Mouse (Mus musculus) layer of hippocampus, postnatal 10 days (tissue): ENCODE results near the gene Pafah1b3. TPM values are rescaled to one million over a fixed set of nuclear protein-coding genes. Genes with fewer than 3 reads are reported as not detected.
"Not testable (repeated sequence)": the region's sequence is repeated elsewhere in the genome, so short reads cannot be mapped to it uniquely, and the experiment has no call there.

Experiments
- DNase-seq, 2 experiments: peaks; one replicate each; pipeline ENCODE4 v3.0.0; 2021; ENCODE audit warnings: low spot score in 2 of 2
- total RNA-seq, 2 experiments: library from RNA; stranded (reverse); gene quantifications; 2 replicates each; pipeline ENCODE4 v1.2.3; 2021

Pafah1b3 gene
- total RNA-seq, 2 experiments from 2014 or later, result 63.0 to 67.6 TPM

GRCm38 (mm10) chr7:25269545-25270271 is 28.1 kb downstream of the Pafah1b3 start:
- DNase-seq, result peak; percentile 9 to 12

- DNase-seq, result no peak
Measured at GRCm38 (mm10) chr7:25269029-25269428, 28.8 kb downstream of the Pafah1b3 start.

DNA sequence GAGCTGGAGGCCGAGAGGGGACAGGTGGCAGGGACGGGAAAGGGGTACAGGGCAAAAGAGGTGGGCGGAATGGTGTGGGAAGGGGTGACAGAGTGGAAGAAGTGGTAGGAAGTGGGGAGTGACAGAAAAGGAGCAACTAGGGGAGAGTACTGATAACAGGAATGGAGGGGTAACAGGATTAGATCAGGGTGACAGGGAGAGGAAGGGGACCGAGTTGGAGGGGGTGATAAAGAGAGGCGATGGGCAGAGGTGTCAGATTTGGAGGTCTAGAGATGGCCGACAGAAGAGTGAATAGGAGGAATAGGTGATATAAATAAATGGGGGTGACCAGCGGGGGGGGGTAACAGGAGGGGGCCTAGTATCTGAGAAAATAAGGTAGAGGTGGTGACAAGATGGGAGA is 29.2 kb downstream of the Pafah1b3 start:
- no peak for DNase-seq

DNA sequence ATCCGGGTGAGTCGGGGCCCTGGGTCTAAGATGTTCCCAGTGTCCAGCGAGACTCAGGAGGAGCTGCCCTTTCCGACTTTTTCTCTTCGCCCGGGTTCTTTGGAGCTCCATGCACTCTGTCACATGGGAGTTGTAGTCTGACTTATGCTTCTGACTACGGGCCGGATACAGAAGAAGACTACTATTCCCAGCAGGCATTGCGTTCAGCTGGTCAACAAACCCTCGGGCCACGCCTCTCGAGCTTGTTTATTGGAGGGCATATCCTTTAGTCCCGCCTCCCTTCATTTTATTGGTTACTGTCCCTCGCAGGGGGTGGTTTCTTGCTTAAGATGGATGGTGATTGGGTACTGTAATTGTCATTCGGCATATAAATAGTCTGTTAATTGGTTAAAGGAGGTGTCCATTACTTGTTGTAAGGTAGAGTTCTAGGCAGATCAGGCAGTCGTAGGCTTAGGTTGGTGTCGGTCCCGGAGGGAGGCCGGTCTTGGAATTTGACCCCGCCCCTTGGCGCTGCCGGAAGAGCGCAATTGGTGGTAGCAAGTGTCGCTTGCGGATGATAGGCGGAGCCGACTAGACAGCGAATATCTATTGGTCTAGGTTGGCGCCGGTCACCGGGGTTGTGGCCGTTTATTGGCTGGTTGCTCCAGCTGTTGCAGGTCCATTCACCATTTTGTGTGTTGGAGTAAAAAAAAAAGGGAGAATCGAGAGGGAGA is 29.9 kb downstream of the Pafah1b3 start:
- DNase-seq, result peak; percentile 97 to 99

DNA sequence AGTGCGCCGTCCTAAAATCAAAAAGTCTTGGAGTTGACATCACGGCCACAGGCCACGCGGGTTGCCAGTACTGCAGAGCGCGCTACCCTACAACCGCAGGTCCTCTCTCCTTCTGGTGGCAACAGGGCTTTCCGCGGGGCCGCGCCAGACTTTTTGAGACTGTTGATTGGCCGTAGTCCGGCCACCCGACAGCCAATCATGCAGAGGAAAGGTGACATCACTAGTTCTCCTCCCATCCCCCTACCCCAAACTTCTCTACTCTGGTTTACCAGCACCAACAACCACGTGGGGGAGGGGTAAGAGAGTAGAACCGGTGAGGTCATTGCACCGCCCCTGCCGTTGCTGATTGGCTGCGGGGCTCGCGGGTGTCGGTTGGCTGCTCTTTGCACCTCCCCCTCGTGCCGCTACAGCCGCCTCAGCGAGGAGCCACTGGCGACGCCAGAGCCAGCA is 30.5 kb downstream of the Pafah1b3 start, which contains the start of gene Cic:
TSS of gene Cic (plus strand) at position 404 of the 450 bp plus-strand sequence.
- DNase-seq, result peak; percentile 98

GRCm38 (mm10) chr7:25266180-25266962 is 31.4 kb downstream of the Pafah1b3 start:
- no peak for DNase-seq

GRCm38 (mm10) chr7:25265743-25266142 is 32.0 kb downstream of the Pafah1b3 start:
- not testable (repeated sequence) for DNase-seq

- no peak for DNase-seq
Measured at GRCm38 (mm10) chr7:25263968-25264870, 33.6 kb downstream of the Pafah1b3 start.

DNA sequence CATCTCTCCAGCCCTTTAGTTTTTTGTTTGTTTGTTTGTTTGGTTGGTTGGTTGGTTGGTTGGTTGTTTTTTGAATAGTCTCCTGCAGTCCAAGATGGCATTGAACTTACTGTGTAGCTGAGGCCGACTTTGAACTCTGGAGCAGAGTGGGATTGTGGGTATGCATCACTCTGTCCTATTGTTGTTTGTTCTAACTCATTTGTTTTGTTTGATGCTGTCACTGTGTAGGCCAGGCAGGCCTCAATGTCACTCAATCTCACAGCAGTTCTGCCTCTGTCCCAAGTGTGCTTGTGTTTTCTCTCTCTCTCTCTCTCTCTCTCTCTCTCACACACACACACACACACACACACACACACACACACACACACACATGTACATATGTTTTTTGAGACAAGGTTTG is 35.9 kb downstream of the Pafah1b3 start:
- DNase-seq, result no peak

GRCm38 (mm10) chr7:25251822-25252221 is 46.0 kb downstream of the Pafah1b3 start:
- DNase-seq, result peak in 1 of 2 experiments; percentile 23

- peak; percentile 68 to 74 for DNase-seq
Measured at GRCm38 (mm10) chr7:25251071-25251791, 46.6 kb downstream of the Pafah1b3 start.

- DNase-seq, result peak; percentile 95 to 97
Measured at GRCm38 (mm10) chr7:25250141-25250972, 47.4 kb downstream of the Pafah1b3 start, which contains the start of gene Erf. Gene Erf (minus strand): TSS chr7:25250761.

DNA sequence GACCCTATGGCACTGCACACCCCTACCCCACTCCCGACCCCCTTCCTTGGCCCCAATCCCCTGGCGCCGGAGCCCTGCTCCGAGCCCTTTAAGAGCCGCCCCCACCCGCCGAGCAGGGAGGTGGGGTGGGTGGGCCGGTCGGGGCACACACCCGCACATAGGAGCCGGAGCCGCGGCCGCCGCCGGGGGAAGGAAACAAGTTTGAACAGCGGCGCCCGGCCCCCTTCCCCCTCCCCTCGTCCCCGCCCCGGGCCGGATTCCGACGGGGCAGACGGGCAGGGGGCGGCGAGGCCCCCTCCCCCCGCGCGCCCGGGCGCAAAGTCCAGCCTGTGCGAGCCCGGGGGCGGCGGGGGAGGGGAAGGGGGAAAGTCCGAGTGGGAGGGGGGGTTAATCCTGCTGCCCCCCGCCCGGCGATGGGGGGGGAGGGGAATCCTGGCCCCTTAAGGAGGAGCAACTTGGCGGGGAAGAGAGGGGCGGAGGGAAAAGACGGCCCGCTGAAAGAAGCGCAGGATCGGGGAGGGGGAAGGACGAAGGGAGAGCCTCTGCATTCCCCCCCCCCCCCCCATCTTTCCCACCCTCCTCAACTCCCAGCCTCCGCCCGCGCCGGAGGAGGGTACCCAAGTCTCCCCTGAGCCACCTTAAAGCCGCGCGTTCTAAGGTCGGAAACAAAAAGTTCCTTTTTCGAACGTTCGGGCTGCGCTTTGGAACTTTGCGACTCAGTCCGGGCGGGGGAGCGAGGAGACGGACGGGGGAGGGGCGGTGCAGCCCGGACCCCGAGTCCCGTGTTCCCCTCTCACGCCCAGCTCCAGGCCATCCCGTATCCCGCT is 48.3 kb downstream of the Pafah1b3 start:
- peak; percentile 75 to 79 for DNase-seq

DNA sequence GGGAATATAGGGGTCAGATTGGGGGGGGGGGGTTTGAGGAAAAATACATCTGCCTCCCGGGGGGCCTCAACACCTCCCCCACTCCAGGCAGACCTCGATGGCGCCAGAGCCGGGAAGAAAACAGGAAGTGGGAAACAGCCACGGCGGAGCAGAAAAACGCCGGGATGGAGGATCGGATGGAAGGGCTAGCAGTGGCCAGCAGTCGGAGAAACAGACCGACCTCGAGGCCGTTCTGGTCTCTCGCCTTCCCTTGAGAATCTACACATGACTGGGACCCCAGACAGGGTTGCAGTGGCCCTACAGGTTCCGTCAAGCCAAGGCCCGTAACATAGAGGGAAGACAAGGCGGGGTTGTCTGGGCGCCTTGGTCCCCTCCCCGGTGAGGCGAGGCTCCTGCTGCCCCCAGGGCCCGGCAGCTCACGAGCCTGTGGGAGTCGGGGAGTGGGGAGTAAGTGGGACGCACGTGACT is 48.9 kb downstream of the Pafah1b3 start:
- DNase-seq, result no peak

DNA sequence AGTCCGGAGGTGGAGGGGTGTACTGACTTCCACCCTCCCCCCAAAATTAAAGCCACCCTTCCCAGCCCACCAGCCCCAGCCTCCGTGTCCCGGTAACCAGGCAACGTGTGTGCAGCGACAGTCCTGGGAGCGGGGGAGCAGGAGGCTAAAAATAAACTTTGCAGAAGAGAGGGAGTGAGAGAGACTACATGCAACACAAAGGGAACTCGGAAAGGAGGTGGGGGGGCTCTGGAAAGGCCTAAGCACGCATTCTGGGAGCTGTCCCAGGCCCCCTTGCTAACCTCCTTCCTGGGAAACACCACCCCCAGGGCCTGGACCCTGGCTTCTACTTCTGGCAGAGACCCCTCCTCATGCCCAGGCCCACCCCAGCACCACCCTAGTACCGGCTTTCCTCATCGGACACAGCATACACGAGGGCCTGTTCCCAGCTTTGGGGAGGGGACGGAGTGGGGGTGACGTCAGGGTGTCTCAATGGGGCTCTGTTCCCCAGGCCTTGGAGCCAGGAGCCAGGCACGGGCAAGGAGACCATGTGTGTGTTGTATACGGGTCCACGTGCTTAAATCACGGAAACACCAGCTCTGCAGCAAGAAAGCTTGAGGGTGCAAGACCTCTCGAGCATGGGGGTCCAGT is 49.7 kb downstream of the Pafah1b3 start:
- DNase-seq, result peak; percentile 78 to 81

DNA sequence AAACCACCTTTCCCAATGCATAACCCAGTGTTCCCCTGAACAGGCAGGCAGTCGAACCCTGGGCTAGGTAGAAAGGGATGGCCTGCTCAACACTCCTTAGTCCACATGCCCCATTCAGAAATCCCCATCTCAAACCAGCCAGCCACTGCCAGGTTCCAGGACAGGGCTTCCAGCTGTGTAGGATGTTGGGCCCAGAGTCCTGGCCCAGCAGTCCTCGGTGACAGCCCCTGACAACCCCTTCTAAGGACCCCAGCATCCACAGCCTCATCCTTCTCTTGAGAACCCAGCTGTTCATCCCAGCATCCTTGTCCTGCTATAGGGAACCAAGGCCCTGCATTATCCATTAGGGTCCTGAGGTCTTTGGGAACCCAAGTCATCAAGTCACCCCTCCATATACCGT is 50.3 kb downstream of the Pafah1b3 start:
- DNase-seq, result peak in 1 of 2 experiments; percentile 32

DNA sequence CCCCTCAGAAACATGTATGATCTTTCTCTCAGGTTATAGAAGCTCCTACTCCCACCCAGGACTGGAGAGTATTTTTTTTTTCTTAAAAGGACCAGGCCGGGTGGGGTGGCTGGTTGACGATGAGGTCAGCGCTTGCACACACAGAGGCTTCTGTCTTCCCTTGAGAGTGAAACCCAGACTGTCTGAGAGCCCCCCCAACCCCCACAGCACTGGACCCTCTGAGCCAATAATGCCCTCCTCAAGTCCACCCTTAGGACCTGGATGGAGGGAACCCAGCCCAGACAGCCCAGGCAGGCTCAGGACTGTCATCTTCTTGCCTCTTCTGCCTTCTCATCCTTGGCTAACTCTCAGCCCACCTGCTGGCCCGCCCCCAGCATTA is 51.0 kb downstream of the Pafah1b3 start:
- DNase-seq, result no peak
